Comparison of ENCODE assay signal across 31 mouse cellular contexts in the genomic region with DNA sequence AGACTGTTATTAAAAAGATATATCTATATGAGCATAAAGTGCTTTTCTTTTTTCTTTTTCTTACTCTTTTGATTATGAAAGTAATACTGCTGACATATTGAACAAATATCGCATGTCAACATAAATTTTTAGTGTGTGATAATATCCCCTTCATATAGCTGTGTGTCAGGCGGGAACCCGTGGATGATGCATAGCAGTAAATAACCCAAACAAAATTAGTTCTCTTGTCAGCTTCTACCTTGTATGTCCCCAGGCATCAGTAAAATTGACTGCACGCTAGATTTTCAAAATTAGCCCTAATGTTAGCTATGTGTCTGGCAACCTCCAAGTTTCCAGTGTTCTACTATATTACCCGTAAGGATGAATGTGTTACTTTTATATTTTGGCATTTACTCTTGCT.
A peak's percentile ranks its signal among the peaks of the same experiment; 100 is the strongest.
DNase-seq lines count a peak whose midpoint lies in the region; ATAC-seq lines count a peak whose summit lies in the region.
"Had no signal": no experiment of that assay in that cellular context is flagged by ENCODE, and none has a peak within 500 bp of the region (broad histone marks: within the 10 kb centered on the region; RNA-seq: fewer than 3 reads in every experiment).

No protein-coding gene starts in this region.

- peak overlapping the region; percentile 23; the same call in 1 of the 2 replicates for H3K4me2 ChIP-seq in midbrain, embryonic 12.5 days (replicated peaks)
- peak overlapping the region; percentile 9; the same call in 1 of the 2 replicates for H3K4me2 ChIP-seq in hindbrain, embryonic 14.5 days (replicated peaks)
- no peak overlapping the region for H3K4me2 ChIP-seq in neural tube, embryonic 12.5 days (replicated peaks)
- H3K4me2 ChIP-seq: embryonic facial prominence, embryonic 15.5 days; forebrain, embryonic 12.5 days; liver, embryonic 13.5 days had no signal

- ATAC-seq in midbrain, embryonic 12.5 days (ENCODE audit: low FRiP score, low read depth): 0 out of 2 replicates have a peak, but pooled peaks have one; percentile 7
- peak; percentile 37; the same call in 1 of the 2 replicates for ATAC-seq in hindbrain, embryonic 14.5 days (ENCODE audit: low FRiP score)
- peak; percentile 65 for ATAC-seq in neural tube, embryonic 12.5 days (ENCODE audit: low FRiP score, low read depth)
- ATAC-seq: activated CD4-positive, CD25-positive, alpha-beta regulatory T cell, adult 4 months; forebrain, postnatal 0 days; intestine, postnatal 0 days had no signal

- peak; percentile 5 for DNase-seq in heart, adult 11 months
- no peak for DNase-seq in heart, postnatal 36 days
- DNase-seq in midbrain, embryonic 10.5 days (ENCODE audit: low spot score): no peak
- DNase-seq in hindbrain, embryonic 14.5 days (ENCODE audit: low spot score): no peak
- no peak for DNase-seq in gastrocnemius, adult 18-20 months (ENCODE audit: low spot score)
- no peak for DNase-seq in adrenal gland, adult 18-20 months (ENCODE audit: low spot score in 2 of 2)
- DNase-seq: adrenal gland, postnatal 10 days; cerebellum, adult 11-12 months; cerebellum, adult 9-11 months; forebrain, postnatal 0 days; gastrocnemius, postnatal 10 days; heart, postnatal 14 days; kidney, adult 9 months; kidney, postnatal 14 days; left cerebral cortex, postnatal 4 days; liver, embryonic 13.5 days; lung, adult 18-20 months; lung, postnatal 10 days; right cerebral cortex, postnatal 4 days; thymus, adult 18-20 months; thymus, postnatal 25 days had no signal

- H3K36me3 ChIP-seq in midbrain, embryonic 12.5 days: no peaks in the 10 kb centered on the region
- no peaks in the 10 kb centered on the region for H3K36me3 ChIP-seq in midbrain, embryonic 10.5 days
- no peaks in the 10 kb centered on the region for H3K36me3 ChIP-seq in hindbrain, embryonic 14.5 days (replicated peaks; ENCODE audit: control insufficient read depth, insufficient read depth)
- H3K36me3 ChIP-seq in neural tube, embryonic 12.5 days: no peaks in the 10 kb centered on the region
- H3K36me3 ChIP-seq: embryonic facial prominence, embryonic 10.5 days; embryonic facial prominence, embryonic 15.5 days; forebrain, embryonic 12.5 days; liver, embryonic 13.5 days had no signal

- H3K9me3 ChIP-seq in midbrain, embryonic 12.5 days: no peaks in the 10 kb centered on the region
- H3K9me3 ChIP-seq in midbrain, embryonic 10.5 days (replicated peaks): no peaks in the 10 kb centered on the region
- no peaks in the 10 kb centered on the region for H3K9me3 ChIP-seq in hindbrain, embryonic 14.5 days (ENCODE audit: control insufficient read depth, low read length)
- no peaks in the 10 kb centered on the region for H3K9me3 ChIP-seq in neural tube, embryonic 12.5 days
- H3K9me3 ChIP-seq: embryonic facial prominence, embryonic 10.5 days; embryonic facial prominence, embryonic 15.5 days; forebrain, embryonic 12.5 days; liver, embryonic 13.5 days had no signal

- H3K4me1 ChIP-seq in midbrain, embryonic 12.5 days: peaks cover 15% of the 10 kb centered on the region; the same call in 1 of the 2 replicates
- H3K4me1 ChIP-seq in midbrain, embryonic 10.5 days: peaks cover 21% of the 10 kb centered on the region
- H3K4me1 ChIP-seq in hindbrain, embryonic 14.5 days (replicated peaks; ENCODE audit: control insufficient read depth, insufficient read depth, low read length): peaks cover 10% of the 10 kb centered on the region; the same call in 1 of the 2 replicates
- H3K4me1 ChIP-seq in neural tube, embryonic 12.5 days: peaks cover 3% of the 10 kb centered on the region; the same call in 1 of the 2 replicates
- H3K4me1 ChIP-seq: embryonic facial prominence, embryonic 10.5 days; liver, embryonic 13.5 days had no signal

- no peak overlapping the region for H3K4me3 ChIP-seq in midbrain, embryonic 12.5 days
- no peak overlapping the region for H3K4me3 ChIP-seq in midbrain, embryonic 10.5 days
- H3K4me3 ChIP-seq in hindbrain, embryonic 14.5 days (replicated peaks; ENCODE audit: low read length): no peak overlapping the region
- no peak overlapping the region for H3K4me3 ChIP-seq in neural tube, embryonic 12.5 days
- H3K4me3 ChIP-seq: embryonic facial prominence, embryonic 10.5 days; embryonic facial prominence, embryonic 15.5 days; forebrain, embryonic 12.5 days; liver, embryonic 13.5 days; myocyte had no signal

- WGBS in midbrain, embryonic 12.5 days: 80% methylated on average over 5 of the region's 5 CpGs
- 92% methylated on average over 5 of the region's 5 CpGs for WGBS in midbrain, embryonic 10.5 days
- 60% methylated on average over 5 of the region's 5 CpGs for WGBS in hindbrain, embryonic 14.5 days
- 67% methylated on average over 5 of the region's 5 CpGs for WGBS in neural tube, embryonic 12.5 days

- H3K27me3 ChIP-seq in midbrain, embryonic 12.5 days: no peaks in the 10 kb centered on the region
- H3K27me3 ChIP-seq in midbrain, embryonic 10.5 days (ENCODE audit: low read depth, poor library complexity, severe bottlenecking): no peaks in the 10 kb centered on the region
- no peaks in the 10 kb centered on the region for H3K27me3 ChIP-seq in hindbrain, embryonic 14.5 days (ENCODE audit: control insufficient read depth, insufficient read depth, low read length)
- H3K27me3 ChIP-seq in neural tube, embryonic 12.5 days (replicated peaks): no peaks in the 10 kb centered on the region
- H3K27me3 ChIP-seq: CH12.LX; embryonic facial prominence, embryonic 15.5 days; forebrain, embryonic 12.5 days; liver, embryonic 13.5 days had no signal

- H3K9ac ChIP-seq in midbrain, embryonic 12.5 days (replicated peaks): no peak overlapping the region
- H3K9ac ChIP-seq in hindbrain, embryonic 14.5 days: no peak overlapping the region
- H3K9ac ChIP-seq in neural tube, embryonic 12.5 days: no peak overlapping the region
- H3K9ac ChIP-seq: embryonic facial prominence, embryonic 15.5 days; forebrain, embryonic 12.5 days; forebrain, postnatal 0 days; liver, embryonic 13.5 days had no signal

- intact Hi-C loops in heart, postnatal 36 days (cut with DNase I): no loop called here

- H3K27ac ChIP-seq in midbrain, embryonic 12.5 days (replicated peaks): no peak overlapping the region
- no peak overlapping the region for H3K27ac ChIP-seq in midbrain, embryonic 10.5 days (replicated peaks)
- H3K27ac ChIP-seq in hindbrain, embryonic 14.5 days: 0 out of 2 replicates have a peak overlapping the region, but pooled peaks have one; percentile 16
- H3K27ac ChIP-seq in neural tube, embryonic 12.5 days: no peak overlapping the region
- H3K27ac ChIP-seq: embryonic facial prominence, embryonic 10.5 days; embryonic facial prominence, embryonic 15.5 days; forebrain, embryonic 12.5 days; liver, embryonic 13.5 days; stomach, postnatal 0 days had no signal

Comparison
In these comparisons a context has a peak if more than half of its experiments do, and no peak if none do; other contexts are left out.
1. ATAC-seq: peak in every context shown above with its lines; median percentile 65 in neural tube, embryonic 12.5 days; 37 in hindbrain, embryonic 14.5 days; 7 in midbrain, embryonic 12.5 days.